Mouse (Mus musculus): ENCODE results near the gene Trappc2l. TPM values are rescaled to one million over a fixed set of nuclear protein-coding genes. Genes with fewer than 3 reads are reported as not detected.
"Not testable (repeated sequence)": the region's sequence is repeated elsewhere in the genome, so short reads cannot be mapped to it uniquely, and the experiment has no call there.

Gene Trappc2l
- polyA plus RNA-seq, 1 experiment from 2014 or later, result 55.6 TPM

DNA sequence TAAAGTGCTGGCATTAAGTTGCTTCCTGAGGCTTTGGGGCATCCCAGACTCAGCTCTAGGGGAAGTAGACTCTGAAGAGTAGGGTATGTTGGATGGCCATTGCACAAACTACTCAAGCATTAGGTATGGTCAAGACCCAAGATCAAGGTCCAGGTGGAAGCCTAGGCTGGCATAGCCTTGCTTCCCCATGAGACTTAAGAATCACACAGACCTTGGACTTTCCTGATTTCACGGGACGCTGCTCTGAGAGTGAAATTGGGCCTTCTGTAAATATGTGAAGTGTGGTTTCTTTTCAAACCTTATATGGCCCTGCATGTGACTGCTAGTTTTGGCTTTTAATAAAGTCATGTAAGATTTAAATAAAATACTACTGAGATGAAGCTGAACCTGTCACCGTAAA is 38.7 kb upstream of the Trappc2l start:
- H3K9me3 ChIP-seq, result no peaks in the 10 kb centered on the region
- no peak overlapping the region for H3K4me3 ChIP-seq
- no peaks in the 10 kb centered on the region for H3K27me3 ChIP-seq (replicated peaks)
- ATAC-seq (ENCODE audit: extremely low read depth, insufficient number of reproducible peaks, low FRiP score, low TSS enrichment), result no peak
- H3K36me3 ChIP-seq, result peaks cover 56% of the 10 kb centered on the region
- no peak overlapping the region for H3K9ac ChIP-seq
- no peak overlapping the region for H3K4me2 ChIP-seq
- H3K27ac ChIP-seq (replicated peaks), result no peak overlapping the region
- peaks cover 51% of the 10 kb centered on the region for H3K4me1 ChIP-seq
- WGBS, result 92% methylated on average over 3 of the region's 3 CpGs

- ATAC-seq (ENCODE audit: extremely low read depth, insufficient number of reproducible peaks, low FRiP score, low TSS enrichment); H3K4me2 ChIP-seq; H3K9me3 ChIP-seq; H3K4me3 ChIP-seq; H3K27ac ChIP-seq (replicated peaks); H3K27me3 ChIP-seq (replicated peaks); H3K9ac ChIP-seq: not testable (repeated sequence)
- Histone ChIP-seq H3K36me3 (peaks cover 56% of the 10 kb centered on the region), H3K4me1 (peaks cover 51% of the 10 kb centered on the region)
- 61% methylated on average over 4 of the region's 4 CpGs for WGBS
Measured at GRCm38 (mm10) chr8:122573176-122573575, 38.3 kb upstream of the Trappc2l start.

DNA sequence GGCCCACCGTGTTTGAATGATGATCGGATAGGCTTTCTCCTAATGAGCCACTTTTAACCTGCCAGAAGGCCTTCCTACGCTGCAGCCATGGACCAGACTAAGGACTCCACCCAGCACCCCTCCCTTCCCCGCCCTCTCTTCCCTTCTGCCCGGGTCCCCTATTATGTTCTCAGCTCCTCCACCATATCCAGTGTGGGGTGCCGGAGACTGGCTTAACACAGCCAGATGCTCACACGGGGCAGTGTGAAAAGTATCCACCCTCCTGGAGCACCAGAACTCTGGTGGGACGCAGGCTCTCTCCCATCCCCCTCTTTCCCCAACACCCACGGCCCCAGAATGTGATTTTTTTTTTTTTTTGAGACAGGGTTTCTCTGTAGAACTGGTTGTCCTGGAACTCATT is 37.9 kb upstream of the Trappc2l start:
- Histone ChIP-seq H3K4me2 (no peak overlapping the region), H3K4me1 (peaks cover 47% of the 10 kb centered on the region), H3K9me3 (no peaks in the 10 kb centered on the region), H3K27ac (replicated peaks) (0 out of 2 replicates have a peak overlapping the region, but pooled peaks have one; percentile 62), H3K36me3 (peaks cover 56% of the 10 kb centered on the region), H3K27me3 (replicated peaks) (no peaks in the 10 kb centered on the region), H3K9ac (no peak overlapping the region), H3K4me3 (no peak overlapping the region)
- no peak for ATAC-seq (ENCODE audit: extremely low read depth, insufficient number of reproducible peaks, low FRiP score, low TSS enrichment)
- WGBS, result 54% methylated on average over 9 of the region's 9 CpGs

- H3K27me3 ChIP-seq (replicated peaks), result no peaks in the 10 kb centered on the region
- peak overlapping the region; percentile 89 for H3K4me2 ChIP-seq
- H3K9ac ChIP-seq, result peak overlapping the region; percentile 86
- ATAC-seq (ENCODE audit: extremely low read depth, insufficient number of reproducible peaks, low FRiP score, low TSS enrichment), result no peak
- H3K27ac ChIP-seq (replicated peaks), result peak overlapping the region; percentile 62
- no peaks in the 10 kb centered on the region for H3K9me3 ChIP-seq
- WGBS, result 41% methylated on average over 3 of the region's 3 CpGs
- peaks cover 46% of the 10 kb centered on the region for H3K4me1 ChIP-seq
- no peak overlapping the region for H3K4me3 ChIP-seq
- peaks cover 55% of the 10 kb centered on the region for H3K36me3 ChIP-seq
Measured at GRCm38 (mm10) chr8:122574264-122574663, 37.2 kb upstream of the Trappc2l start.

GRCm38 (mm10) chr8:122574667-122575251 is 36.7 kb upstream of the Trappc2l start:
- WGBS, result 12% methylated on average over 10 of the region's 10 CpGs
- Histone ChIP-seq H3K4me2 (peak overlapping the region; percentile 89), H3K9ac (peak overlapping the region; percentile 86), H3K27me3 (replicated peaks) (no peaks in the 10 kb centered on the region), H3K9me3 (no peaks in the 10 kb centered on the region), H3K4me1 (peaks cover 46% of the 10 kb centered on the region), H3K36me3 (peaks cover 50% of the 10 kb centered on the region), H3K4me3 (peak overlapping the region; percentile 75), H3K27ac (replicated peaks) (peak overlapping the region; percentile 62)
- ATAC-seq (ENCODE audit: extremely low read depth, insufficient number of reproducible peaks, low FRiP score, low TSS enrichment), result no peak

DNA sequence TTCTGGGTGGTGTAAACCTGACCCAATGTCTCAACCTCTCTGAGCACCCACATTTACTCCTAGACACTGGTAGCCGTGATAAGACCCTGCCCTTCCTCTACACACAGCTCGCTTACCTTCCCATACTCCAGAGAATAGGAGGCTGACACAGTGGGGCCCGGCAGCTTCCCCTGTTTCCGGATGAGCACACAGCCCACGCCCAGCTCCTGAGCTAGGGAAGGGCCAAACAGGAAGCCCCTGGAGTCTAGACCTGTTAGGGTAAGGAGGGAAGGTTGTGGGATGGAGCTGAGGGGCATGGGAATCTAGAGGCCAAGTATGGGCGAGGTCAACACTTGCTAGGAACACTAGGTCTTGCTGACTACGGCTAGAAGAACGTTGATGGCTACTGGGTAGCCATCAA is 36.2 kb upstream of the Trappc2l start:
- peak overlapping the region; percentile 86 for H3K9ac ChIP-seq
- no peaks in the 10 kb centered on the region for H3K9me3 ChIP-seq
- peaks cover 45% of the 10 kb centered on the region for H3K36me3 ChIP-seq
- H3K4me1 ChIP-seq, result peaks cover 45% of the 10 kb centered on the region
- WGBS, result 59% methylated on average over 8 of the region's 8 CpGs
- peak overlapping the region; percentile 89 for H3K4me2 ChIP-seq
- H3K27ac ChIP-seq (replicated peaks), result peak overlapping the region; percentile 62
- H3K27me3 ChIP-seq (replicated peaks), result 0 out of 2 replicates have a peak, but pooled peaks cover under 1% of the 10 kb centered on the region
- peak overlapping the region; percentile 75 for H3K4me3 ChIP-seq
- ATAC-seq (ENCODE audit: extremely low read depth, insufficient number of reproducible peaks, low FRiP score, low TSS enrichment), result no peak

- peaks cover 38% of the 10 kb centered on the region for H3K36me3 ChIP-seq
- H3K9ac ChIP-seq, result peak overlapping the region; percentile 86
- 16% methylated on average over 21 of the region's 21 CpGs for WGBS
- H3K4me2 ChIP-seq, result peak overlapping the region; percentile 89
- peak overlapping the region; percentile 62 for H3K27ac ChIP-seq (replicated peaks)
- 0 out of 2 replicates have a peak, but pooled peaks cover 2% of the 10 kb centered on the region for H3K27me3 ChIP-seq (replicated peaks)
- H3K4me1 ChIP-seq, result peaks cover 45% of the 10 kb centered on the region
- H3K4me3 ChIP-seq, result peak overlapping the region; percentile 75
- H3K9me3 ChIP-seq, result no peaks in the 10 kb centered on the region
- ATAC-seq (ENCODE audit: extremely low read depth, insufficient number of reproducible peaks, low FRiP score, low TSS enrichment), result no peak
Measured at GRCm38 (mm10) chr8:122575735-122576647, 35.4 kb upstream of the Trappc2l start.

GRCm38 (mm10) chr8:122576648-122577022 is 34.8 kb upstream of the Trappc2l start, which contains the start of gene Aprt:
TSS of gene Aprt (minus strand) at chr8:122576909.
- Histone ChIP-seq H3K36me3 (peaks cover 31% of the 10 kb centered on the region), H3K27me3 (replicated peaks) (0 out of 2 replicates have a peak, but pooled peaks cover 2% of the 10 kb centered on the region), H3K4me1 (peaks cover 45% of the 10 kb centered on the region), H3K27ac (replicated peaks) (peak within 1 kb of the TSS; percentile 62), H3K9ac (peak within 1 kb of the TSS; percentile 86), H3K9me3 (no peaks in the 10 kb centered on the region), H3K4me3 (peak within 1 kb of the TSS; percentile 75), H3K4me2 (peak within 1 kb of the TSS; percentile 89)
- WGBS, result under 1% methylated on average over 39 of the region's 39 CpGs
- peak; percentile 88 for ATAC-seq (ENCODE audit: extremely low read depth, insufficient number of reproducible peaks, low FRiP score, low TSS enrichment)

DNA sequence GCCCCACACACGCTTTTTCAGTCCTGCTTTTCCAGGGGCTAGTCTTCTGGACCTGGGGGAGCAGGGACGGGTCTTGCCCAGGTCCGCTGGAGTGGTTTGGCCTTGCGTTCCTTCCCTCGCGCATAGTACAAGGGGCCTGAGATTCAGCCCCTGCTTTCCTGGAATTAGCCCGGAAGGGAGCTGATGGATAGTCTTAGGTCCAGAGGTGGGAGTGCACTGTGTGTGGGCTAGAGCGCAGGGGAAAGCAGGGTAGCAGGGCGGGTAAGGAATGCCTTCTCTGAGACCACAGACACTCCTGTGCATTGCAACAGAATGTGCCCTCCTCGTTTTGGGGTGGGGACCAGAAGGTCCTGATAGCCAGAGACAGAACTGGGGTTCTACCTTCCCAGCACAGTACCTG is 34.3 kb upstream of the Trappc2l start:
- Histone ChIP-seq H3K9ac (peak overlapping the region; percentile 86), H3K4me1 (peaks cover 45% of the 10 kb centered on the region), H3K27me3 (replicated peaks) (0 out of 2 replicates have a peak, but pooled peaks cover 2% of the 10 kb centered on the region), H3K4me3 (peak overlapping the region; percentile 75), H3K36me3 (peaks cover 27% of the 10 kb centered on the region), H3K27ac (replicated peaks) (no peak overlapping the region; the same call in 1 of the 2 replicates), H3K4me2 (peak overlapping the region; percentile 89), H3K9me3 (no peaks in the 10 kb centered on the region)
- no peak for ATAC-seq (ENCODE audit: extremely low read depth, insufficient number of reproducible peaks, low FRiP score, low TSS enrichment)
- WGBS, result 38% methylated on average over 10 of the region's 10 CpGs

GRCm38 (mm10) chr8:122579196-122579595 is 32.2 kb upstream of the Trappc2l start:
- no peak for ATAC-seq (ENCODE audit: extremely low read depth, insufficient number of reproducible peaks, low FRiP score, low TSS enrichment)
- Histone ChIP-seq H3K27ac (replicated peaks) (no peak overlapping the region), H3K4me3 (no peak overlapping the region), H3K27me3 (replicated peaks) (0 out of 2 replicates have a peak, but pooled peaks cover 2% of the 10 kb centered on the region), H3K36me3 (peaks cover 6% of the 10 kb centered on the region), H3K4me1 (peaks cover 42% of the 10 kb centered on the region), H3K4me2 (no peak overlapping the region; the same call in 1 of the 2 replicates), H3K9ac (peak overlapping the region; percentile 67), H3K9me3 (no peaks in the 10 kb centered on the region)
- WGBS, result 27% methylated on average over 7 of the region's 7 CpGs

DNA sequence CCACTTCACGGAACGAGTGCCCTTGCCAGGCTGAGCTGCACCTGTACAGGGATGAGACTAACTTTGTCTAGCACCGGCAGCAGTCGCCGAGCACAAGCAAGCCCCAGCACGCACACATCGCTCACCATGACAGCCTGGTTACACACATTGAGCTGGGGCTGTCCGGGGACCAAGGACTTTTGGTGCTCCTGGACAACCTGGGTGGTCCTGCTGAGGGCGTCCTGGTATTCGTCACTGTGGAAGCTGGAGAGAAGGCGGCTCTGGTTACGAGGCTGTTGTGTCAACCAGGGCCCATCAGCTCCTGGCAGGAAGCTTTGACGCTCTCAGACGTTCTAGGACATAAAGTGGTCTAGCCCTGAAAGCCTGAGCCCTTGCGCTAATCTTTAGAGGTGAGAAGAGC is 30.5 kb upstream of the Trappc2l start:
- H3K4me2 ChIP-seq, result no peak overlapping the region
- no peak overlapping the region for H3K27ac ChIP-seq (replicated peaks)
- H3K4me3 ChIP-seq, result no peak overlapping the region
- H3K9ac ChIP-seq, result no peak overlapping the region
- 0 out of 2 replicates have a peak, but pooled peaks cover 2% of the 10 kb centered on the region for H3K27me3 ChIP-seq (replicated peaks)
- 43% methylated on average over 13 of the region's 15 CpGs for WGBS
- no peak for ATAC-seq (ENCODE audit: extremely low read depth, insufficient number of reproducible peaks, low FRiP score, low TSS enrichment)
- peaks cover 33% of the 10 kb centered on the region for H3K4me1 ChIP-seq
- H3K9me3 ChIP-seq, result no peaks in the 10 kb centered on the region
- H3K36me3 ChIP-seq, result no peaks in the 10 kb centered on the region

Data from heart, embryonic 13.5 days (tissue).